14 mouse cellular contexts compared by ENCODE assay signal in genomic region chrX:48193235-48194152, GRCm38 (mm10). TPM values are rescaled to one million over a fixed set of nuclear protein-coding genes. Genes with fewer than 3 reads are reported as not detected.
DNase-seq lines count a peak whose midpoint lies in the region; ATAC-seq lines count a peak whose summit lies in the region.
"Had no signal": no experiment of that assay in that cellular context is flagged by ENCODE, and none has a peak within 500 bp of the region (broad histone marks: within the 10 kb centered on the region; RNA-seq: fewer than 3 reads in every experiment).

No protein-coding gene starts in this region.

- H3K36me3 ChIP-seq in forebrain, embryonic 11.5 days (ENCODE audit: control insufficient read depth, insufficient read depth, low read length) = no peaks in the 10 kb centered on the region
- peaks cover 6% of the 10 kb centered on the region; the same call in 1 of the 2 replicates for H3K36me3 ChIP-seq in forebrain, embryonic 15.5 days
- peaks cover 6% of the 10 kb centered on the region for H3K36me3 ChIP-seq in kidney, embryonic 16.5 days (ENCODE audit: insufficient read depth, low read length)
- peaks cover 6% of the 10 kb centered on the region for H3K36me3 ChIP-seq in lung, embryonic 16.5 days (ENCODE audit: control insufficient read depth, insufficient read depth, low read length)

- H3K4me2 ChIP-seq in forebrain, embryonic 11.5 days (ENCODE audit: low read depth, low read length, severe bottlenecking) = no peak overlapping the region
- no peak overlapping the region for H3K4me2 ChIP-seq in forebrain, embryonic 15.5 days (replicated peaks)
- no peak overlapping the region for H3K4me2 ChIP-seq in kidney, embryonic 16.5 days (replicated peaks; ENCODE audit: low read depth, low read length)
- H3K4me2 ChIP-seq in lung, embryonic 16.5 days (ENCODE audit: low read depth, low read length) = no peak overlapping the region
- H3K4me2 ChIP-seq: heart, embryonic 13.5 days; limb, embryonic 12.5 days had no signal

- H3K9me3 ChIP-seq in forebrain, embryonic 11.5 days (ENCODE audit: control insufficient read depth, low read length) = no peaks in the 10 kb centered on the region
- no peaks in the 10 kb centered on the region for H3K9me3 ChIP-seq in forebrain, embryonic 15.5 days
- H3K9me3 ChIP-seq in kidney, embryonic 16.5 days (ENCODE audit: low read length) = no peaks in the 10 kb centered on the region
- H3K9me3 ChIP-seq in lung, embryonic 16.5 days (ENCODE audit: control insufficient read depth, low read length) = no peaks in the 10 kb centered on the region
- H3K9me3 ChIP-seq: heart, embryonic 13.5 days; limb, embryonic 12.5 days had no signal

- H3K27ac ChIP-seq in forebrain, embryonic 11.5 days (ENCODE audit: low read depth, low read length) = no peak overlapping the region
- no peak overlapping the region for H3K27ac ChIP-seq in forebrain, embryonic 15.5 days (replicated peaks)
- H3K27ac ChIP-seq in kidney, embryonic 16.5 days (ENCODE audit: low read length) = no peak overlapping the region
- H3K27ac ChIP-seq in lung, embryonic 16.5 days (ENCODE audit: low read length) = no peak overlapping the region
- H3K27ac ChIP-seq: heart, embryonic 13.5 days; layer of hippocampus, adult 2 months; limb, embryonic 12.5 days had no signal

- H3K4me1 ChIP-seq in forebrain, embryonic 11.5 days (replicated peaks; ENCODE audit: control insufficient read depth, insufficient read depth, low read length) = no peaks in the 10 kb centered on the region
- H3K4me1 ChIP-seq in forebrain, embryonic 15.5 days = no peaks in the 10 kb centered on the region
- H3K4me1 ChIP-seq in kidney, embryonic 16.5 days (ENCODE audit: insufficient read depth, low read length) = no peaks in the 10 kb centered on the region
- H3K4me1 ChIP-seq in lung, embryonic 16.5 days (replicated peaks; ENCODE audit: control insufficient read depth, insufficient read depth, low read length) = no peaks in the 10 kb centered on the region
- H3K4me1 ChIP-seq: limb, embryonic 12.5 days had no signal

- no peak for DNase-seq in forebrain, embryonic 11.5 days (ENCODE audit: low spot score)
- no peak for DNase-seq in kidney, postnatal 36 days
- no peak for DNase-seq in lung, postnatal 25 days (ENCODE audit: low spot score)
- DNase-seq in testis, postnatal 10 days (ENCODE audit: low spot score) = peak; percentile 50
- DNase-seq: heart, postnatal 4 days; thymus, adult 2 months had no signal

- no peak overlapping the region for H3K9ac ChIP-seq in forebrain, embryonic 11.5 days (ENCODE audit: low read length)
- H3K9ac ChIP-seq in forebrain, embryonic 15.5 days (replicated peaks) = no peak overlapping the region
- no peak overlapping the region for H3K9ac ChIP-seq in kidney, embryonic 16.5 days (replicated peaks; ENCODE audit: low read length)
- no peak overlapping the region for H3K9ac ChIP-seq in lung, embryonic 16.5 days (ENCODE audit: low read length)
- H3K9ac ChIP-seq: heart, embryonic 13.5 days; limb, embryonic 12.5 days had no signal

- ATAC-seq in forebrain, embryonic 11.5 days (replicated peaks; ENCODE audit: low FRiP score) = 0 out of 2 replicates have a peak, but pooled peaks have one; percentile 51
- ATAC-seq in forebrain, embryonic 15.5 days (replicated peaks) = no peak
- ATAC-seq in kidney, embryonic 16.5 days (ENCODE audit: low FRiP score, low TSS enrichment) = peak; percentile 82
- peak; percentile 89 for ATAC-seq in lung, embryonic 16.5 days (ENCODE audit: low read depth)
- ATAC-seq: intestine, embryonic 16.5 days had no signal

- WGBS in forebrain, embryonic 11.5 days = 67% methylated on average over 14 of the region's 14 CpGs
- WGBS in forebrain, embryonic 15.5 days = 62% methylated on average over 14 of the region's 14 CpGs
- 61% methylated on average over 14 of the region's 14 CpGs for WGBS in kidney, embryonic 16.5 days
- 52% methylated on average over 14 of the region's 14 CpGs for WGBS in lung, embryonic 16.5 days

- no peak overlapping the region for H3K4me3 ChIP-seq in forebrain, embryonic 11.5 days (ENCODE audit: low read depth, low read length)
- H3K4me3 ChIP-seq in forebrain, embryonic 15.5 days = no peak overlapping the region
- H3K4me3 ChIP-seq in kidney, embryonic 16.5 days (ENCODE audit: low read length) = no peak overlapping the region
- no peak overlapping the region for H3K4me3 ChIP-seq in lung, embryonic 16.5 days (ENCODE audit: low read length)
- H3K4me3 ChIP-seq: heart, embryonic 13.5 days; layer of hippocampus, adult 2 months; limb, embryonic 12.5 days had no signal

- no peaks in the 10 kb centered on the region for H3K27me3 ChIP-seq in forebrain, embryonic 11.5 days (ENCODE audit: control insufficient read depth, insufficient read depth, low read length)
- H3K27me3 ChIP-seq in forebrain, embryonic 15.5 days = no peaks in the 10 kb centered on the region
- no peaks in the 10 kb centered on the region for H3K27me3 ChIP-seq in kidney, embryonic 16.5 days (ENCODE audit: insufficient read depth, low read length)
- no peaks in the 10 kb centered on the region for H3K27me3 ChIP-seq in lung, embryonic 16.5 days (ENCODE audit: control insufficient read depth, insufficient read depth, low read depth, low read length)
- H3K27me3 ChIP-seq: heart, embryonic 13.5 days; limb, embryonic 12.5 days had no signal

RNA-seq across cellular contexts. Expression of gene Zdhhc9, which starts 15.2 kb away (rescaled TPM):
- polyA plus RNA-seq in forebrain, embryonic 11.5 days (2014; fragmentation: Nextera tagmentation; extraction: Ambion mirVana) = 4.0 and 4.2 TPM in 2 replicates
- 7.6 and 9.7 TPM in 2 replicates for polyA plus RNA-seq in forebrain, embryonic 15.5 days (2015; fragmentation: Nextera tagmentation; extraction: Ambion mirVana)
- polyA plus RNA-seq in kidney, embryonic 16.5 days (2015; fragmentation: Nextera tagmentation; extraction: Ambion mirVana) = 4.2 and 4.8 TPM in 2 replicates
- 2.9 and 4.2 TPM in 2 replicates for polyA plus RNA-seq in lung, embryonic 16.5 days (2015; fragmentation: Nextera tagmentation; extraction: Ambion mirVana)

RNA-seq across cellular contexts. Expression of gene Sash3, which starts 47.3 kb away (rescaled TPM):
- polyA plus RNA-seq in forebrain, embryonic 11.5 days (2014; fragmentation: Nextera tagmentation; extraction: Ambion mirVana) = 0.67 and 0.80 TPM in 2 replicates
- 0.55 and 0.94 TPM in 2 replicates for polyA plus RNA-seq in forebrain, embryonic 15.5 days (2015; fragmentation: Nextera tagmentation; extraction: Ambion mirVana)
- polyA plus RNA-seq in kidney, embryonic 16.5 days (2015; fragmentation: Nextera tagmentation; extraction: Ambion mirVana) = 1.7 and 2.0 TPM in 2 replicates
- 4.1 and 6.7 TPM in 2 replicates for polyA plus RNA-seq in lung, embryonic 16.5 days (2015; fragmentation: Nextera tagmentation; extraction: Ambion mirVana)
- polyA plus RNA-seq: C2C12 had no signal
